Mouse (Mus musculus): ENCODE results near the gene Prkcq.
A peak's percentile ranks its signal among the peaks of the same experiment; 100 is the strongest.
"Not testable (repeated sequence)": the region's sequence is repeated elsewhere in the genome, so short reads cannot be mapped to it uniquely, and the experiment has no call there.

Gene Prkcq

DNA sequence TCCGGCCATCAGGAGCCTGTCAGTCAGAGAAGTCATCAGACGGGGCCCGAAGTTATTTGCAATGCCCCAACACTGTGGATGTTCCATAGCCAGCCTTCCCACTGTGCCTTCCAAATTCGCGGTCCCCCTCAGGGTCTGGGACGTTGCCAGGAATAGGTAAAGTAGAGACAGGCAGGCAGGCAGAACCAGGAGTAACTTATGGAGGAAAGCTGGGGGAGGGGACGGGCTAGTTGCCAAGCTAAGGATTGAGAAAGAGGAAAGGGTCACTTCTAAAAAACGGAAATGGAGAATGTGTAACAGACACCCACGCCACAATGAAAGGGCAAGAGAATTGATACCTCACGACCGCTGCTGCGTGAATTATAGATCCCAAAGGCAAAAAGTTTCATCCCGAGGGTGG lies 121.2 kb downstream of the Prkcq start:
- no peak for DNase-seq

DNA sequence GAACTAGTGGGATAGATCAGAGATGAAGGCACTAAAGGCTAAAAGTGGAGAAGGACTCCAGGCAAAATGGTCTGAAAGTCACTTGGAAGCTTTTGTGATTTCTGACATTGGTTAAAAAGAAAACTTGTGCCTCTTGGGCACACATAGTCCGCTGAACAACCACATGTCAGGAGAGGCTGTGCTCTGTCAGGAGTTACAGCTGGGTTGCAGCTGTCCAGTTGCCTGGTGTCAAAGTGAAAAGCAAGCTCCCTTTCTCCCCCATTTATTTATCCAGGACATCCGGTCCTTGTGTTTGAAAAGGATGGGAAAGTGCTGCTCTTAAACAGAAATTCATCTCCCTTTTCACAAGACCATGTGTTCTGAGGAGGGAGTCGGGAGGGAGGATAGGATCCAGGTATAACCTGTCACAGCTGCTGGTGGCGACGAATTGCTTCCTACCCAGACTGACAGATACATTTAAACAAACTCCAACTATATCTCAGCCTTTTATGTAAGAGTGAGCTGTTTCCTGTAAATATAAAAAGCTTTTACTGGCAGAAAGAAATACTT lies 122.8 kb downstream of the Prkcq start:
- no peak for DNase-seq

DNA sequence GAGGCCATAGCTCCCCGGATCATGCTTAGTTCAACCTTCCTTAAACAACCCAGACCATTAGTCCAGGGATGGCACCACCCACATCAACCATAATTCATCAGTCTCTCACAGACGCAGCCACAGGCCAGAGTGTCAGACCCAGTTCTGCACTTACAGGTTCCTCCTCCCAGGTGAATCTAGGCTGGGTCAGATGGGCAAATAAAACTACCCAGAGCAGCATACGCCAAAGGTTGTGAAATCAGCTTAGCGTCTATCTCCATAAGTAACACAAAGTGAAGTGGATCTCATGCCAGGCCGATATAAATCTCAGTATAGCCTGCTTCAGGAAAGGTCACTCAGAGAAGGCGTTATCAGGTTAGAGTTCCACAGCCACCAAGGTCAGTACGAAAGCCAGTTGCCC lies 126.9 kb downstream of the Prkcq start:
- DNase-seq: no peak

DNA sequence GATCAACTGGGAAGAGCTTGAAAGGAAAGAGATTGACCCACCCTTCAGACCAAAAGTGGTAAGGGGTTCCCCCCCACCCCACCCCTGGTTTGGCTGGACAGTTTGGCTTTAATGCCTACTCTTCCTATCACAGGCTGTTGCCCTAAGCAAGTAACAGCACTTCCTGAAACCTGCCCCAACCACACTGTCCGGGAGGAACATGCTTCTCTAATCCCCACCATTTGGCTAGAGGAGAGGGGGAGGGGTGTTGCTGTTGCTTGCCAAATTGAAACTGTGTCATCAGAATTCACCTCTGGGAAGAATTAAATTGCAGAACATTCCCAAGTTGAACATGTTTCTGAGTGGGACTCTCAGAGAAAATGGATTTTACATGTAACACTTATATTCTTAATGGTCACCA lies 127.5 kb downstream of the Prkcq start:
- DNase-seq: no peak

DNA sequence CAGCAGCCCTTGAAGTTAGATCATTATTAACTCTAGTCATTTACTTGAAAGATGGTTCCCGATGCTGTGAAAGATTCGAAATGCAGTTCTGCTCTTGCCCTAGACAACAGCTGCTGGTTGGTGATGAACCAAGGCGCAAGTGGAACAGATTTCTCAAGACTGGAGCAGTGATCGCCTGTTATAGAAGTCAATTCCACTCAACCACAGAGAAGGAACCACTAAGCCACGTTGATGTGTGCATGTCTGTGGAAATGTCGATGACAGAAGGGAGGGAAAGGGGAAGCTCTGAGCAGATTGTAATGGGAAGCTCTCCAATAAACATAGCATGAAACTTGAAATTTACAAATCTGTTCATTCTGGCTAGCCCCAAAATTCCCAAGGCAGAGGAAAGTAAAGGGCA lies 128.5 kb downstream of the Prkcq start:
- DNase-seq: no peak

DNA sequence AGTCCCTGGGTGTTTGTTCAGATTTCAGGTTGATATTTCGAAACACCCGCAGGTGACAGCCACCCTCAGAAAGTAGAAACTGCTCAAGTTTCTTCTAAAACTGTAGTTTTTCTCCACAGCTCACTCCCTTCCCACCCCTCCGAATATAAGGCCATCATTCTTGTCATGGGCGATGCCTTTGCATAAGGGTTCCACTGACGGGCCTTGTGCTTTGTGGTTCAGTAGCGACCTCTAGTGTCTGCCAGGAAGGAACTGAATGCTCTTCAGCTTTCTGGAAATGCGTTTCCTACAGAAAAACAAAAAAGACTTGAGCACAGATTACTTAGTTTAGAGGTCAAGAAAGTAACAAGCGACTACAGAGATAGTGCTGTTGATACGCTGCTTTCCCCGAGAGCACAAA lies 148.3 kb downstream of the Prkcq start:
- DNase-seq: peak; percentile 9

DNA sequence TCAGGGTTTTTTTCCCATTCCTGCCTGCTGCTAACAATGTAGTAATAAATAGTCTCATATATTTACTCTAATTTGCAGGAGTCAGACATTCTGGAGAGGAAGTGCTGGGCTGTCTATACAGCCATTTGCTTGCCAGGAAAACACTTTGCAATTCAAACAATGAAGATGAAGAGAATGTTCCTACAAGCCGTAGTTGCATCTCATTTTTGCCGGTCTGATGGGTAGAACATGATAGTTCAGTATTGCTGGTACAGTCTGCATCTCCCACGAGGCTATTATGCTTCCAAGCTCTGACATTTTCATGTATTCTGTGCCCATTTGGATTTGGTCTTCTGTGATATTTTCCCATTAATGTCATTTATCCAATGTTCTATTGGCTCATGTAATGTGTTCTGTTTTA lies 150.5 kb downstream of the Prkcq start:
- DNase-seq: no peak

DNA sequence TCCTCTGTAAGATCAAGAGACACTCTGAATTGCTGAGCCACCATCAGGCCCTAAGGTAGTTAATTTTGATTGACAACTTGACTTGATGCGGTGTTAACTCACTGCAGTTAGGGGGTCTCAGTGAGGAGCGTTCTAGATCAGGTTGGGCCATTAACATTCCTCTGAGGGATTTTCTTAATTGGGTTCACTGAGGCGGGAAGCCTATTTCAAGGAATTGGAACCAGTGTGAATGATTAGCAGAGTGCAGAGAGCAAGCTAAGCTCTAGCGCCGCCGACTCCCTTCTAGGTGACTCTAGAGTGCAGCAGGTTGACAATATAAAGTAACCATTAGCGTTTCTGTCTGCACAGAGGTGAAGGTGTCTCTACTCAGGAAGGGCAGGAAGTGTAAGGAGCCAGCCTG lies 155.4 kb downstream of the Prkcq start:
- DNase-seq: no peak

DNA sequence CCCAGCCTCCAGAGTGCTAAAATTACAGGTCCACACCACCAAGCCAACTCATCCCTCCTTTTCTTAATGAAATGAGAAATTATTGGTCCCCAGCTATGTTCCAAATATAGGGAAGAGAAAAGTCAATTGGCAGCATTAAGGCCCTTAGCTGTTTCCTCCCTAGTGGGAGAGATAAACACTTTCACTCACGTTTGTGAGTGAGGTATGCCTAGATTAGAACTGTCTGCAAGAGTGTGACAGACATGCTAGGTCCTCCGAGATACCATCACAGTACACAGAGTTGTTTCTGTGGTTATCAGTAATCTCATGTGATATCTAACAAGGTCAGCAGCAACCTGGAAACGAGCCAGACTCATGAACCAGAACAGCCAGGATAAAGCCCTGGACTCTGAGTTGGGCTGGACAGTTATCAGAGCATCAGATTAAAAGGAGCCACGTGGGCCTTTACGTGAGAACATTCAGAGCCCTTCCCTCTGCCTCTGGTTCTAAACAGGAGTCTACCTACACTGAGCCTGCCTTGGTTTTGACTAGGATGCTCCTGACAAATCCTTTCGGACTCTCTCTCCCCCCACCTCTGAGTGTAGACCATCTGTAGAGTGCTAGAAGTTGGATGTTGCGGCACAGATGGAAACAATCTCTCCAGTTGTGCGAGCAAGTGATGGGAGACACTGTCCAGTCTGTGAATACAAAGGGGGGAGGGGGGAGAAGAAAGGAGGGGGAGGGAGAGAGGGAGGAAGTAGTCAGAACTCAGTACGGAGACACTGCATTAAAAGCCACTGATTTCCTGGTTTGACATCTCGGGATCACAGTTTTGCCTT lies 157.7 kb downstream of the Prkcq start:
- peak; percentile 6 for DNase-seq

DNA sequence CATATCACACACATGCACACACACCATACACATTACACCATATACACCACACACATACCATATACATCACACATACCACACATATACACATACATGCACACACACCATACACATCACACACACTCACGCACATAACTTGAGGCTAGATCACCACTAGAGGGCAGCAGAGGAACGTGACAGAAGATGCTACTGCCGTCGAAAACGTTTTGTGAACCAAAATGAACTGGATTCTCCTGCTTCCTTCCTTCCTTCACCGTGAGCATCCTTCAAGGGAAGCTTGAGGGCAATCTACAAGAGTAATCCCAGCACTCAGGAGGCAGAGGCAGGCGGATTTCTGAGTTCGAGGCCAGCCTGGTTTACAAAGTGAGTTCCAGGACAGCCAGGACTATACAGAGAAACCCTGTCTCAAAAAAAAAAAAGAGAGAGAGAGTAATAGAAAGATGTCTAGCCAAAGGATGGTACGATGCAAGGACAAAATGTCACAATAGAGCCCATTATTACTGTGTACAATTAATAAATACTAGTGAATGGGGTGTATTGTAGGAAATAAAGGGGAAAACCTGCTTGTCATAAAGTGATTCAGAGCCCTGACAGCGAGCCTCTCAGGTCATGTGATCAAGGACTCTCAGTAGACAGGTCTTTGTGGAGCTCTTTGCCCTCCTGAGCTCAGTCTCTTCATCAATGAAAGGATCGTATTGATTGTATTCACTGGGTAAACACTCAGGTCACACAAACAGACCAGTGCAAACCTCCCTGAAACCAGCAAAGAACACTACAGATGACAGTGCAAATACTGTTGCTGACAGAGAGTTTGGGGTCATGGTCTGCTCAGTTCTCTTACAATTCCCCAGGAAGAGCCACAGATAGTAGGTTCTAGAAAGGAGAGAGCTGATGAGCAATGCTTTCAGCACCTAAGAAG lies 159.9 kb downstream of the Prkcq start:
- DNase-seq: peak; percentile 73

DNA sequence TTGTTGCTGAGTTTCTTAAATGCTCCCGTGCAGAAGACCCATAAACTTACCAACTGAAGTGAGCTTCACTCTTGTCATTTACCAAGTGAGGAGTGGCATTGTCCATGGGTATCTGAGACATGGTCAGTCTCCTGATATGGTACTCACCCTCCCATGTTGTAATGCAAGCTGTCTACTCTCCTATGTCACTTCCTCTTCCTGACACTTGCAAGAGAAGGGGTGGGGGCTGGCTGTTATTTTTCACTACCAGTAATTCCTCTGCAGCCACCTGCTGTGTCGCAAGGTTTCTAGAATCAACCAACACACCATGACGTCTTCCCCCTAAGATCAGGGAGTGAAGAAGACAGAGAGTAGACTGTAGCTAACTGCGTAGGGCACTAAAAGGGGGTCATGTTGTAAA lies 160.6 kb downstream of the Prkcq start:
- DNase-seq: peak; percentile 19

DNA sequence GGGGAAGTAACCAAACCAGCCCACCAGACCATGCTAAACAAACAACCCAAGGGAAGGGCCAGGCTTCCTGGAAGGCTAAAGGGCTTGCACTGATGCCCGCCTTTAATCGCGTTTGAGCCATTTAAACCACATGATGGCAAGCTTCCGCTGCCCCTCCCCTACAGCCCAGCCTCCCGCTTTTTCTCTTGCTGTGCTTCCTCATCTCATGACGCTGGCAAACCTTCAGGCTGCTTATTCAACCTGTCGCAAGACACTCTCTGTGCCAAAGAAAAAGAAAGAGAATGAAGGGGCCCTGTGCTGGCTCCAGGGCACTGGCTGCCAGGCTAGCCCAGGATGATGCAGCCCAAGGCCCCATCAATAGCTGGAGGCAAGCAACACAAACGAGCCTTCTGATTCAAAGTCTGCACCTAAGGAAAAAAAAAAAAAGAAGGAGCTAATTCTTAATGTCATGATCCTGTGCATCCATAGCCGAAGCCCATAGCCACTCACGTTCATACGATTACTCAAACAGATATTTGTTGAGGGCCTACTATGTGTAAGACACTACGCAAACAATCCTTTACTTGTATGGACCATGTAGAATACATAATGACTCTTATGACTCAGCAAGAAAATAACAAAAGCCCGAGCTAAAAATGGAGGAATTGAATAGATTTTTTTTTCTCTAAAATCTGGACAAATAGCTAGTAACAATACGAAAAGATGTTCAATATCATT lies 161.6 kb downstream of the Prkcq start:
- DNase-seq: peak; percentile 36

DNA sequence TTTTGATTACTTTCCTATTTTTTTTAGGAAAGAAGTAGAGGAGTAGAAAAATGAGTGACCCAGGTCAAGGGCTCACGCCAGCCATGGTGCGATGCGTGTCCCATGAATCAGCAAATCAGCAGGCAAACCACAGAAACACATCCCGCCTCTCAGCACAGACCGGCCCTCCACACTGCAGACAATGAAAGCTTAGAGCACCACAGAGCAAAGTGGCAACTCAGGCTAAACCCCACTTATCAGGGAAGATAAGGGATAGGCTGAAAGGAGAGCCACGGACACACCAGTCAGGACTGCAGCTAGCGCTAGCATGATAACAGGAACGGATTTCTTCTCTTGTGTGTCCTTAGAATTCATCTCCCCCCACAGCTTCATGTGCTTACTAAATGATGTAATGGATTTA lies 164.4 kb downstream of the Prkcq start:
- peak; percentile 12 for DNase-seq

DNA sequence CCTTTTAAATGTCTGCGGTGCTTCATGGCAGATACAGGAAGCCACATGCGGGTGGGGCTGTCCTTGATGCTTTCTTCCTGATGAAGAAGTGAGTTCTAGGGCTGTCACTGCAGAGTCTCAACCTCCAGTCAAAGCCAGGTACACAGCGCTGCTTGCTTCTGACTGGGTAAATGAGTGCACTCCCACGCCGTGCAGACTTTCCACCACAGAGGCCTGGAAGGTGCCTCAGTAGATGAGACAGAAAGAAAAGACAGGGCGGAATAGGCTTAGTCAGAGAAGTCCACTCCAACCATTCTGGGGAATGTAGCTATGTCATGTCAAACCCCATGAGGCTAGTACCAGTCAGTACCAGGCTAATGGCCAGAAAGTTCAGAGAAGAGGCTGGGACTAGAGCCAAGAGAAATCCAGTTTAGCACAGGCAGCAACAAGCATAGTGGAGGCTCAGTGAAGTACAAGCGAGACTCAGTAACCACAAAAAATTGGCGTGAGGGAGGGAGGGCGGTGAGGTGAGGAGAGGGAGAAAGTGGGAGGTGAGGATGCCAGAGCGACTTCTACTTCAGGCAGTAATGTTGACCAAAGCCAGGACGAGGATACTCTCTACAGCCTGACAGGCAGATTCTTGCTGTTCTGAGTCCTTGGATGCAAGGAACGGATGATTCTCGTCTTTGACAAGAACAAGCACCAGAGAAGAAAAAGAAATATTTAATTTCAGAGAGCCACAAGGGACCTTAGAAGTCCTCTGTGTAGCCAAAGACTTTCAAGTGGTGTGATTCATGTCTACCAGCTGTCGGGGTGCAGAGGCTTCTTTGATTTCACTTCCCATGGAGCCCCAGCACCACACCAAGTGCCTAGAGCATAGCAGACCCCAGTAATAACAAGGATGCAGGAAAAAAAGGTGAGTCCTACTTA lies 167.3 kb downstream of the Prkcq start:
- DNase-seq: no peak

DNA sequence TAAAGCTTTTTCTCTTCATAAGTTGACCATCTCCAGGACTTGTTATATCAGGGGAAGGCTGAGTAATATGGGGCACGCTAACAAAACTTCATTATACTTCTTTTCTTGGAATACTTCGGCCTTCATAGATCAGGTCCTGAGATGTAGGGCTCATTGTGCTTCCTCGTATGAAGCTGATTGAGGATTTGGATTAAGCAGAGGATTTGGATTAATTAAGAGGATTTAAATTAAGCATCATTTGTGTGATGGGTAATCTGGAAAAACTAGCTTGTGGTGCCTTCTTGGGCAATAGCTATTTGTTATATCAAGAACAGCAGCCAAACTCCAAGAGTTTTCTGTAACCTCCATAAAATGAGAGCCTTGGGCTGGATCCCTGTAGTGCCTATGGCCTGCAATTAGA lies 172.8 kb downstream of the Prkcq start:
- no peak for DNase-seq

DNA sequence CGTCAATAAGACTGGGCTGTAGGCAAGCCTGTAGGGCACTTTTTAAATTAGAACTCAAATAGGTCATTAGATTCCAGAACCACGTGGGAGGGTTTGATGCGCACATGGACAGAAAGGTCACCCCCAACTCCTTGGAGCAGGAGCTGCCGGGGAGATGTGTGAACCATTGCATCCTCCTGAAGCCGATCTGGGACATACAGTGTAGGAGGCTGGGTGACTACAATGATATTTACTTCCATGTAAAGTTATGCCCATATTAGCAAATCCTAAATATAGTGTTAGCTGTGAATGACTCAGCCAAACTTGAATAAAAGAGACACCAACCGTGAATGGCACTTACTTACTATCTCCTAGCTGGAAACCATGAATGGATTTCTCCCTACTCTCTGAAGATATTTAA lies 174.5 kb downstream of the Prkcq start:
- DNase-seq: not testable (repeated sequence)

DNA sequence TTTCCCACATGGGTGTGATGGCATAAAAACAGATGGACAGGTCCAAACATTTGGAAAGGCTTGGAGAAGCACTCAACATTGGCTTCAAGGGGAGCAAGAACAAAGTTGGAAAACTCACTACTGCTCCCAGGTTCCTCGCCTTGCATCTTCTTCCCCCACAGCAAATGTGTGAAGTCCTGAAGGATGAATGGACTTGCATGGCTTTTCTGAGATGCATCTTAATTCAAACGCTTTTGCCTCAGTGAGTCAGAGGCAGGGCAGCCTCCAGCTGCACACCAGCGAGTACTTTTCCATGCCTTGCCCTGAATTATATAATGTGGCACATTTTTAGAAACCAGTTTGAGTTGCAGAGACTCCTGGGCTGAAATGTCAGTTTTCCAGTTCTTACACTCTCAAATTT lies 175.9 kb downstream of the Prkcq start:
- no peak for DNase-seq
